Mouse (Mus musculus) heart, embryonic 11.5 days (tissue): Measurements from ENCODE around the gene Lin37. TPM values are rescaled to one million over a fixed set of nuclear protein-coding genes. Genes with fewer than 3 reads are reported as not detected.

Experiments used
- ATAC-seq: fragments of 200-750 bp; cut with Nextera tagmentation; replicated peaks from 2 replicates; pipeline ENCODE4 v1.8.0; 2017; ENCODE audit warnings: moderate library complexity; ENCODE audit not compliant: insufficient number of reproducible peaks, low FRiP score, low TSS enrichment
- H3K27ac ChIP-seq: fragments of 300-500 bp; sonication (generic); 2 replicates; pipeline ENCODE4 v1.5.1; 2014; ENCODE audit warnings: mild to moderate bottlenecking, low read depth, low read length
- H3K27me3 ChIP-seq: fragments of 300-500 bp; sonication (generic); 2 replicates; pipeline ENCODE4 v1.6.1; 2014; ENCODE audit warnings: mild to moderate bottlenecking, low read length, mixed read lengths; ENCODE audit not compliant: control insufficient read depth, insufficient read depth
- H3K36me3 ChIP-seq: fragments of 300-500 bp; sonication (generic); 2 replicates; pipeline ENCODE4 v1.6.1; 2014; ENCODE audit warnings: mild to moderate bottlenecking, low read length, moderate library complexity, mixed read lengths; ENCODE audit not compliant: control insufficient read depth, insufficient read depth
- H3K4me1 ChIP-seq: fragments of 300-500 bp; sonication (generic); 2 replicates; pipeline ENCODE4 v1.6.1; 2014; ENCODE audit warnings: low read length; ENCODE audit not compliant: control insufficient read depth, insufficient read depth
- H3K4me2 ChIP-seq: fragments of 300-500 bp; sonication (generic); 2 replicates; pipeline ENCODE4 v1.6.1; 2014; ENCODE audit warnings: mild to moderate bottlenecking, moderate library complexity
- H3K4me3 ChIP-seq: fragments of 300-500 bp; sonication (generic); 2 replicates; pipeline ENCODE4 v1.5.1; 2014; ENCODE audit warnings: low read depth, low read length
- H3K9ac ChIP-seq: fragments of 300-500 bp; sonication (generic); 2 replicates; pipeline ENCODE4 v1.6.1; 2014; ENCODE audit warnings: mild to moderate bottlenecking, low read depth, low read length, moderate library complexity
- H3K9me3 ChIP-seq: fragments of 300-500 bp; sonication (generic); replicated peaks from 2 replicates; pipeline ENCODE4 v1.6.1; 2016; ENCODE audit warnings: low read length; ENCODE audit not compliant: control insufficient read depth
- WGBS: fragments of 180-500 bp; shearing (Covaris S2); extraction: QIAGEN DNeasy Blood & Tissue Kit; methylation state at CpG from one replicate; pipeline ENCODE4 v1.1.7; 2014; ENCODE audit not compliant: insufficient replicate concordance; 5-methylcytosine and 5-hydroxymethylcytosine counted together
- microRNA-seq: library from miRNA; unstranded; fragments of <30 nt; microRNA quantifications from one replicate; pipeline ENCODE4, GENCODE M21; 2016; ENCODE audit warnings: borderline number of aligned reads
- polyA plus RNA-seq: library from polyadenylated mRNA; unstranded; fragments of >200 nt; fragmentation: Nextera tagmentation; extraction: Ambion mirVana; gene quantifications from 2 replicates; pipeline ENCODE4 v1.2.1, GENCODE M21; 2014

Lin37 gene
- polyA plus RNA-seq, 1 experiment from 2014 or later: 34.8 TPM

DNA sequence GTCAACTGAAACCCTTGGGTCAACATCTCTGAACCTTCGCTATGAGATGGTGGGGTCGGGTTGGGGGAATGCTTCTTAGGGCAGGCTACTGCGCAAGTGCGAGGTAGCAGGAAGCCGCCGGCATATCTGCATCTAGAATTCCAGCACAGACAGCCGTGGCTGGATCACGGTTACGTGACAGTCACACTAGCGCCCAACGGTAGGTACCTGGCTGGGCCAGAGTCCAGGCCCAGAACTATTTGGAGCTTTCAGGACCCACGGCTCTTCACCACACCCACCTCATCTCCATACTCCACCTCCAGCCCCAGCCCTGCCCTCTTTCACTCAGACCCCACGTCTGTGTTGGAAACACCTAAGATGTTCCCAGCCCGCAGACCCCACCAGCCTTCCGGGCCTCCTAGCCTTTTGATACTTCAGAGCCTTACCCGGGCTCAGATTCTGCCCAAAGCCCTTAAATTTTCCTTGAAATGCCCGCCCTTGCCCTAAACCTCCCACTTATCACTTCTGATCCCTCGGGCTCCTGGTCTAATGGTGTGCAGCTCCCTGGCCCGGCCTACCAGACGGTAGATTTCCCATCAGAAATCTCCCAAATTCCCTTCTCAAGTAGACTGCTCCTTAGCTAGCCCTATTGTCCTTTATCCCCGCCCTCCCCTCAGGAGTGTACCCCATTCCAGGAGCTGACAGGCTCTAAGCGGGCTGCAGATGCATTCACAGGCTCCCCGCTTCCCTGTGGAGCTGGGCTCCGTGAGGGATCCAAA, 44.5 kb downstream of the Lin37 start:
- no peak for ATAC-seq
- Histone ChIP-seq H3K27me3 (0 out of 2 replicates have a peak, but pooled peaks cover 7% of the 10 kb centered on the region), H3K36me3 (no peaks in the 10 kb centered on the region), H3K4me3 (no peak overlapping the region), H3K9ac (no peak overlapping the region), H3K27ac (no peak overlapping the region), H3K9me3 (no peaks in the 10 kb centered on the region), H3K4me2 (0 out of 2 replicates have a peak overlapping the region, but pooled peaks have one; percentile 20), H3K4me1 (no peaks in the 10 kb centered on the region)
- WGBS: 45% methylated on average over 24 of the region's 24 CpGs

DNA sequence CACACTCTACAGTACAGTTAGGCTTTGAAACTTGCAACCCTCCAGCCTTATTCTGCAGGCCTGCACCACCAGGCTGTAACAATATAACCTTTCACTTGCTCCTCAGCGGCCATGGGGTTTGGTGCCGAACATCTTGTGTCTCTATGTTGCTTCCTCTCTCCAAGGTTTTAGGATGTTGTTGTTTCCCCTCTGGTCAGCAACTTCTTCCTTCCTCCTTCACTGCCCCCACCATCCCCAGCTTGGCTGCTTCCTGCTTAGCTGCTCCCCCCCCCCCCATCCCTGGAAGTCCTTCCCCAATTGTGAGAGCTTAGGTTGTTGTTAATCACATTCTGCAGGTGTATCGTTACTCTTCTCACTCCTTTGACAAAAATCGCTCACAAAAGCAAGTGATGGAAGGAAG, 51.6 kb downstream of the Lin37 start:
- Histone ChIP-seq H3K4me2 (no peak overlapping the region), H3K4me1 (no peaks in the 10 kb centered on the region)
- WGBS: 55% methylated on average over 4 of the region's 4 CpGs

More for the DNA sequence above, 51.6 kb downstream of the Lin37 start:
- H3K4me3 ChIP-seq: no peak overlapping the region
- no peak overlapping the region for H3K9ac ChIP-seq
- H3K9me3 ChIP-seq: no peaks in the 10 kb centered on the region
- no peaks in the 10 kb centered on the region for H3K36me3 ChIP-seq
- no peak overlapping the region for H3K27ac ChIP-seq
- no peak for ATAC-seq
- H3K27me3 ChIP-seq: peaks cover 4% of the 10 kb centered on the region; the same call in 1 of the 2 replicates

Small RNAs within 50 kb of the gene (microRNA-seq; reads per million reads assigned to microRNA genes)
- gene Gm38670 (1.3 reads per million, percentile 17 among the genes with 10 or more reads in this experiment), gene Mir3569 (0.47 reads per million)

Other genes with a start within 250 kb of the Lin37 start
- gene Syne4, start 245.0 kb downstream of the Lin37 start, polyA plus RNA-seq: 18.1 and 20.0 TPM in 2 replicates
- not detected in 2 replicates for gene E130208F15Rik, start 238.1 kb downstream of the Lin37 start, polyA plus RNA-seq
- gene Sdhaf1, start 235.9 kb downstream of the Lin37 start, polyA plus RNA-seq: 14.6 and 16.6 TPM in 2 replicates
- 1.4 and 1.5 TPM in 2 replicates for gene Lrfn3, start 197.1 kb downstream of the Lin37 start, polyA plus RNA-seq
- 8.9 and 9.2 TPM in 2 replicates for gene Tyrobp, start 146.1 kb downstream of the Lin37 start, polyA plus RNA-seq
- gene Hcst, start 140.0 kb downstream of the Lin37 start, polyA plus RNA-seq: 0.53 and 0.99 TPM in 2 replicates
- 1.0 and 1.4 TPM in 2 replicates for gene Nfkbid, start 138.1 kb downstream of the Lin37 start, polyA plus RNA-seq
- gene Aplp1, start 114.3 kb downstream of the Lin37 start, polyA plus RNA-seq: 34.9 and 37.8 TPM in 2 replicates
- 1.5 and 3.7 TPM in 2 replicates for gene Kirrel2, start 102.1 kb downstream of the Lin37 start, polyA plus RNA-seq
- 0.10 and 0.37 TPM in 2 replicates for gene Nphs1, start 101.5 kb downstream of the Lin37 start, polyA plus RNA-seq
- gene Prodh2, start 66.2 kb downstream of the Lin37 start, polyA plus RNA-seq: 0.37 TPM in 1 of 2 replicates, not detected in the other
- gene Arhgap33, start 24.8 kb downstream of the Lin37 start, polyA plus RNA-seq: 6.0 and 7.2 TPM in 2 replicates
- 10.7 and 12.5 TPM in 2 replicates for gene Hspb6, start 7.7 kb downstream of the Lin37 start, polyA plus RNA-seq
- gene Proser3, start 7.5 kb downstream of the Lin37 start, polyA plus RNA-seq: 10.3 and 12.7 TPM in 2 replicates
- gene U2af1l4, start 3.5 kb upstream of the Lin37 start, polyA plus RNA-seq: 87.6 and 91.2 TPM in 2 replicates
- 5.4 and 5.5 TPM in 2 replicates for gene Gm49396, start 3.5 kb upstream of the Lin37 start, polyA plus RNA-seq
- gene Psenen, start 3.8 kb upstream of the Lin37 start, polyA plus RNA-seq: 102 and 107 TPM in 2 replicates
- 2.3 and 3.2 TPM in 2 replicates for gene Igflr1, start 5.6 kb upstream of the Lin37 start, polyA plus RNA-seq
- 7.1 and 8.1 TPM in 2 replicates for gene Kmt2b, start 28.9 kb upstream of the Lin37 start, polyA plus RNA-seq
- gene Zbtb32, start 39.1 kb upstream of the Lin37 start, polyA plus RNA-seq: 0.14 TPM in 1 of 2 replicates, not detected in the other
- gene Upk1a, start 53.0 kb upstream of the Lin37 start, polyA plus RNA-seq: 0.31 and 0.47 TPM in 2 replicates
- gene Cox6b1, start 66.3 kb upstream of the Lin37 start, polyA plus RNA-seq: 1,669 and 1,746 TPM in 2 replicates
- 2.6 and 3.6 TPM in 2 replicates for gene Etv2, start 76.0 kb upstream of the Lin37 start, polyA plus RNA-seq
- gene Rbm42, start 90.5 kb upstream of the Lin37 start, polyA plus RNA-seq: 76.7 and 82.8 TPM in 2 replicates
- 35.0 and 37.6 TPM in 2 replicates for gene Haus5, start 105.2 kb upstream of the Lin37 start, polyA plus RNA-seq
- gene Pmis2, start 111.8 kb upstream of the Lin37 start, polyA plus RNA-seq: not detected in 2 replicates
- gene 2200002J24Rik, start 139.1 kb upstream of the Lin37 start, polyA plus RNA-seq: 0.70 and 1.6 TPM in 2 replicates
- gene Atp4a, start 152.4 kb upstream of the Lin37 start, polyA plus RNA-seq: 0.17 and 1.4 TPM in 2 replicates
- gene Tmem147, start 169.7 kb upstream of the Lin37 start, polyA plus RNA-seq: 172 and 173 TPM in 2 replicates
- gene Gapdhs, start 183.8 kb upstream of the Lin37 start, polyA plus RNA-seq: 0.25 and 0.36 TPM in 2 replicates
- 0.49 and 0.56 TPM in 2 replicates for gene Sbsn, start 191.6 kb upstream of the Lin37 start, polyA plus RNA-seq
- gene Dmkn, start 203.9 kb upstream of the Lin37 start, polyA plus RNA-seq: 1.1 and 1.2 TPM in 2 replicates
- not detected in 2 replicates for gene Krtdap, start 228.1 kb upstream of the Lin37 start, polyA plus RNA-seq